Mouse (Mus musculus) G1E (cell line): ENCODE measurements around the gene Arrdc5. TPM values are rescaled to one million over a fixed set of nuclear protein-coding genes. Genes with fewer than 3 reads are reported as not detected.
"Not testable (repeated sequence)": the region's sequence is repeated elsewhere in the genome, so short reads cannot be mapped to it uniquely, and the experiment has no call there.

Experiments used
- ATAC-seq: 2 replicates; pipeline ENCODE4 v1.8.0; 2016; ENCODE audit warnings: mild to moderate bottlenecking; ENCODE audit not compliant: insufficient number of reproducible peaks, poor library complexity, low FRiP score, severe bottlenecking; ENCODE audit errors: extremely low read depth
- DNase-seq: peaks from one replicate; pipeline ENCODE4 v3.0.0; 2012; ENCODE audit warnings: low spot score
- H3K27me3 ChIP-seq: 2 replicates; pipeline ENCODE4 v1.6.1; 2012; ENCODE audit warnings: mild to moderate bottlenecking, low read length, inconsistent platforms; ENCODE audit not compliant: insufficient read depth
- H3K36me3 ChIP-seq: replicated peaks from 2 replicates; pipeline ENCODE3; 2012; ENCODE audit warnings: mild to moderate bottlenecking, inconsistent platforms
- H3K4me1 ChIP-seq: 2 replicates; pipeline ENCODE4 v1.6.1; 2012; ENCODE audit warnings: low read depth, low read length, inconsistent platforms, mixed read lengths; ENCODE audit not compliant: insufficient read depth
- H3K4me3 ChIP-seq: 2 replicates; pipeline ENCODE4 v1.5.1; 2012; ENCODE audit warnings: low read depth, mild to moderate bottlenecking, inconsistent platforms, low read length, moderate library complexity, mixed read lengths
- H3K9me3 ChIP-seq: replicated peaks from 2 replicates; pipeline ENCODE4 v1.6.1; 2012; ENCODE audit warnings: inconsistent platforms
- CTCF ChIP-seq: IDR thresholded peaks from 2 replicates; pipeline ENCODE4 v1.5.1; 2012; ENCODE audit warnings: low read depth, low read length, inconsistent platforms, mixed read lengths
- GATA1 ChIP-seq: IDR thresholded peaks from 2 replicates; pipeline ENCODE4 v1.6.1; 2012; ENCODE audit warnings: borderline replicate concordance, low read length, inconsistent platforms, mixed read lengths
- GATA2 ChIP-seq: IDR thresholded peaks from 2 replicates; pipeline ENCODE4 v1.6.1; 2012; ENCODE audit warnings: low read depth, low read length, inconsistent platforms, borderline replicate concordance
- POLR2AphosphoS5 ChIP-seq: IDR thresholded peaks from 2 replicates; pipeline ENCODE4 v1.6.1; 2012; ENCODE audit warnings: low read depth, low read length, inconsistent platforms; ENCODE audit not compliant: insufficient replicate concordance
- TAL1 ChIP-seq: conservative IDR thresholded peaks from 2 replicates; pipeline ENCODE4 v1.6.1; 2012; ENCODE audit warnings: low read depth, low read length, inconsistent platforms, mixed read lengths
- polyA plus RNA-seq: library from polyadenylated mRNA; stranded (reverse); fragments of >175 nt; gene quantifications from 2 replicates; pipeline ENCODE4 v1.2.3, GENCODE M21; 2012
- total RNA-seq, 2 experiments: library from RNA; stranded (forward) in 1 of 2; stranded (reverse) in 1 of 2; fragments of 200-1000 nt in 1 of 2; fragments of >200 nt in 1 of 2; fragmentation: Nextera tagmentation in 1 of 2; gene quantifications; 2 replicates each; pipeline ENCODE4 v1.2.3; 2014 to 2017

Arrdc5 gene
- total and polyA plus RNA-seq, 3 experiments = not detected

GRCm38 (mm10) chr17:56262645-56263094 is 37.4 kb downstream of the Arrdc5 start:
- H3K36me3 ChIP-seq = peaks cover 79% of the 10 kb centered on the region
- ATAC-seq (no peak), DNase-seq (no peak)
- H3K27me3 ChIP-seq = no peaks in the 10 kb centered on the region
- H3K4me3 ChIP-seq = no peak overlapping the region
- H3K4me1 ChIP-seq = peaks cover 80% of the 10 kb centered on the region
- TF ChIP-seq GATA2 = no peak
- no peak for TF ChIP-seq POLR2AphosphoS5
- no peak for TF ChIP-seq TAL1
- no peak for TF ChIP-seq CTCF
- TF ChIP-seq GATA1 = no peak
- H3K9me3 ChIP-seq = no peaks in the 10 kb centered on the region

- peak overlapping the region; percentile 5; the same call in 1 of the 2 replicates for H3K4me3 ChIP-seq
- H3K36me3 ChIP-seq = peaks cover 80% of the 10 kb centered on the region
- H3K4me1 ChIP-seq = peaks cover 78% of the 10 kb centered on the region
- no peak for TF ChIP-seq TAL1
- no peak for TF ChIP-seq CTCF
- no peak for TF ChIP-seq GATA1
- no peak for TF ChIP-seq POLR2AphosphoS5
- TF ChIP-seq GATA2 = no peak
- no peaks in the 10 kb centered on the region for H3K27me3 ChIP-seq
- DNase-seq (no peak), ATAC-seq (no peak)
- H3K9me3 ChIP-seq = no peaks in the 10 kb centered on the region
These were observed 38.9 kb downstream of the Arrdc5 start for GRCm38 (mm10) chr17:56261166-56261565.

GRCm38 (mm10) chr17:56259301-56260037 is 40.6 kb downstream of the Arrdc5 start:
- Histone ChIP-seq H3K9me3 (no peaks in the 10 kb centered on the region), H3K4me1 (peaks cover 75% of the 10 kb centered on the region), H3K4me3 (peak overlapping the region; percentile 82; the same call in 1 of the 2 replicates), H3K36me3 (peaks cover 65% of the 10 kb centered on the region), H3K27me3 (peaks cover 3% of the 10 kb centered on the region; the same call in 1 of the 2 replicates)
- DNase-seq (no peak), ATAC-seq (no peak)
- no peak for TF ChIP-seq GATA1
- no peak for TF ChIP-seq GATA2
- TF ChIP-seq POLR2AphosphoS5 = no peak
- no peak for TF ChIP-seq TAL1
- TF ChIP-seq CTCF = no peak

DNA sequence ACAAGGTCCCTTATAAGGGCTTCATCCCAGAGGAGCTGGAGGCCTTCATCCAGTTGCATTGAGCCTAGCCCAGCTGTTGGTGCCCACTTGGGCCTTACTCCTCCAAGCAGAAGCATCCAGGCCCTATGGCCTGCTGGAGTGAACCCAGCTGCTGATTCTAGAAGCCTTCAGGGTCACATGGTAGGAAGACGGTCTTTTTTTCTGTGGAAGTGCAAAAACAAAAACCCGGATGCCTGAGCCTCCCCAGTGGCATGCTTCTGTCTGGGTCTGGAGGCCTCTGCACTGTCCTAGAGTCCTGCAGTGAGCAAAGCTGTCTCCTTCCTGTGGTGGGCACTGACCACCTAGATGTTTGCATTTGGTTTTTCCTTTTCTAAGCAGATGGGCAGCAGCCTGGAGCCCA is 41.3 kb downstream of the Arrdc5 start:
- Histone ChIP-seq H3K4me3 (peak overlapping the region; percentile 82; the same call in 1 of the 2 replicates), H3K4me1 (peaks cover 70% of the 10 kb centered on the region), H3K36me3 (peaks cover 60% of the 10 kb centered on the region)
- not testable (repeated sequence) for DNase-seq, H3K27me3 ChIP-seq, ATAC-seq, H3K9me3 ChIP-seq

- H3K27me3 ChIP-seq, ATAC-seq, H3K9me3 ChIP-seq, DNase-seq: not testable (repeated sequence)
- Histone ChIP-seq H3K36me3 (peaks cover 58% of the 10 kb centered on the region), H3K4me3 (peak overlapping the region; percentile 82; the same call in 1 of the 2 replicates), H3K4me1 (peaks cover 69% of the 10 kb centered on the region)
These were observed 41.8 kb downstream of the Arrdc5 start for GRCm38 (mm10) chr17:56258269-56258668.

- TF ChIP-seq CTCF (no peak), TAL1 (no peak), POLR2AphosphoS5 (no peak), GATA1 (no peak), GATA2 (no peak)
- peaks cover 49% of the 10 kb centered on the region for H3K36me3 ChIP-seq
- H3K27me3 ChIP-seq = peaks cover 6% of the 10 kb centered on the region
- H3K4me1 ChIP-seq = peaks cover 60% of the 10 kb centered on the region
- DNase-seq = no peak
- H3K9me3 ChIP-seq = no peaks in the 10 kb centered on the region
- ATAC-seq = no peak
- peak overlapping the region; percentile 82 for H3K4me3 ChIP-seq
These were observed 42.7 kb downstream of the Arrdc5 start for GRCm38 (mm10) chr17:56257181-56257894.
